In genomic region chr3:21973681-21974080, GRCm38 (mm10) we compare ENCODE assay signal across 14 mouse cellular contexts.
"Had no signal": no experiment of that assay in that cellular context is flagged by ENCODE, and none has a peak within 500 bp of the region (broad histone marks: within the 10 kb centered on the region; RNA-seq: fewer than 3 reads in every experiment).

No protein-coding gene starts in this region.

- H3K36me3 ChIP-seq: limb, embryonic 12.5 days; limb, embryonic 15.5 days; liver, embryonic 12.5 days; liver, embryonic 15.5 days had no signal

- ATAC-seq: liver, embryonic 12.5 days had no signal

- H3K27ac ChIP-seq: limb, embryonic 12.5 days; limb, embryonic 15.5 days; liver, embryonic 12.5 days; liver, embryonic 15.5 days had no signal

- H3K9ac ChIP-seq: limb, embryonic 12.5 days; limb, embryonic 15.5 days; liver, embryonic 12.5 days; liver, embryonic 15.5 days had no signal

- H3K4me3 ChIP-seq: limb, embryonic 12.5 days; limb, embryonic 15.5 days; liver, embryonic 12.5 days; liver, embryonic 15.5 days had no signal

- H3K4me1 ChIP-seq: limb, embryonic 12.5 days; limb, embryonic 15.5 days; liver, embryonic 15.5 days had no signal

- H3K27me3 ChIP-seq: limb, embryonic 12.5 days; limb, embryonic 15.5 days; liver, embryonic 12.5 days; liver, embryonic 15.5 days had no signal

- DNase-seq: kidney, postnatal 14 days; kidney, postnatal 4 days; left cerebral cortex, postnatal 4 days; lung, adult 2 months; lung, postnatal 14 days; lung, postnatal 4 days; midbrain, embryonic 14.5 days; thymus, adult 18-20 months; thymus, postnatal 36 days had no signal

- H3K4me2 ChIP-seq: limb, embryonic 12.5 days; limb, embryonic 15.5 days; liver, embryonic 12.5 days; liver, embryonic 15.5 days; midbrain, embryonic 11.5 days had no signal

- H3K9me3 ChIP-seq: limb, embryonic 12.5 days; limb, embryonic 15.5 days; liver, embryonic 12.5 days; liver, embryonic 15.5 days had no signal
